Mouse (Mus musculus) megakaryocyte, embryonic 14.5 days (primary cell): Measurements from ENCODE around the gene Adssl1. TPM values are rescaled to one million over a fixed set of nuclear protein-coding genes. Genes with fewer than 3 reads are reported as not detected.

Experiments
- H3K27me3 ChIP-seq: replicated peaks from 2 replicates; pipeline ENCODE3; 2012; ENCODE audit warnings: inconsistent platforms
- H3K36me3 ChIP-seq: replicated peaks from 2 replicates; pipeline ENCODE3; 2012; ENCODE audit warnings: low read length, inconsistent platforms, mixed read lengths
- H3K4me1 ChIP-seq: 2 replicates; pipeline ENCODE4 v1.6.1; 2012; ENCODE audit warnings: inconsistent platforms
- H3K4me3 ChIP-seq: replicated peaks from 2 replicates; pipeline ENCODE3; 2012; ENCODE audit warnings: moderate library complexity, mild to moderate bottlenecking, inconsistent platforms
- H3K9me3 ChIP-seq: 2 replicates; pipeline ENCODE4 v1.6.1; 2012; ENCODE audit warnings: inconsistent platforms
- FLI1 ChIP-seq: IDR thresholded peaks from 2 replicates; pipeline ENCODE4 v1.6.1; 2012; ENCODE audit warnings: low read length, inconsistent platforms, mixed read lengths
- GATA1 ChIP-seq: IDR thresholded peaks from 3 replicates; pipeline ENCODE4 v1.6.1; 2012; ENCODE audit warnings: mixed read lengths, low read length, inconsistent platforms, borderline replicate concordance
- polyA plus RNA-seq: library from polyadenylated mRNA; stranded (reverse); fragments of >175 nt; gene quantifications from 2 replicates; pipeline ENCODE4 v1.2.3, GENCODE M21; 2012; ENCODE audit warnings: low replicate concordance; ENCODE audit not compliant: insufficient read depth

Gene Adssl1
- polyA plus RNA-seq, 1 experiment, result 38.2 TPM

- peaks cover 79% of the 10 kb centered on the region for H3K4me1 ChIP-seq
- no peak for TF ChIP-seq GATA1
- no peak for TF ChIP-seq FLI1
- peak overlapping the region; percentile 96 for H3K4me3 ChIP-seq
Observed at GRCm38 (mm10) chr12:112673576-112674091, 53.8 kb downstream of the Adssl1 start.

GRCm38 (mm10) chr12:112674132-112675011 lies 54.5 kb downstream of the Adssl1 start, which contains the start of gene Akt1:
Gene Akt1 (minus strand): TSS chr12:112674884.
- TF ChIP-seq FLI1 (no peak), GATA1 (no peak)
- peak within 1 kb of the TSS; percentile 96 for H3K4me3 ChIP-seq
- peaks cover 29% of the 10 kb centered on the region for H3K36me3 ChIP-seq
- no peaks in the 10 kb centered on the region for H3K9me3 ChIP-seq
- peaks cover 77% of the 10 kb centered on the region for H3K4me1 ChIP-seq
- peaks cover 28% of the 10 kb centered on the region for H3K27me3 ChIP-seq

More at GRCm38 (mm10) chr12:112673576-112674091, 53.8 kb downstream of the Adssl1 start:
- Histone ChIP-seq H3K36me3 (peaks cover 37% of the 10 kb centered on the region), H3K27me3 (peaks cover 22% of the 10 kb centered on the region), H3K9me3 (no peaks in the 10 kb centered on the region)

- peaks cover 76% of the 10 kb centered on the region for H3K4me1 ChIP-seq
- no peak for TF ChIP-seq GATA1
- TF ChIP-seq FLI1, result no peak
- H3K9me3 ChIP-seq, result no peaks in the 10 kb centered on the region
- peaks cover 19% of the 10 kb centered on the region for H3K36me3 ChIP-seq
- peaks cover 39% of the 10 kb centered on the region for H3K27me3 ChIP-seq
- peak overlapping the region; percentile 96 for H3K4me3 ChIP-seq
Observed at GRCm38 (mm10) chr12:112675245-112676035, 55.6 kb downstream of the Adssl1 start.

- Histone ChIP-seq H3K4me1 (peaks cover 74% of the 10 kb centered on the region), H3K9me3 (no peaks in the 10 kb centered on the region), H3K27me3 (peaks cover 55% of the 10 kb centered on the region), H3K36me3 (peaks cover 2% of the 10 kb centered on the region), H3K4me3 (no peak overlapping the region)
- no peak for TF ChIP-seq FLI1
- TF ChIP-seq GATA1, result no peak
Observed at GRCm38 (mm10) chr12:112677076-112677475, 57.2 kb downstream of the Adssl1 start.

- TF ChIP-seq FLI1, result no peak
- no peaks in the 10 kb centered on the region for H3K36me3 ChIP-seq
- no peaks in the 10 kb centered on the region for H3K9me3 ChIP-seq
- H3K4me3 ChIP-seq, result peak overlapping the region; percentile 96
- peaks cover 70% of the 10 kb centered on the region for H3K4me1 ChIP-seq
- peaks cover 65% of the 10 kb centered on the region for H3K27me3 ChIP-seq
Observed at GRCm38 (mm10) chr12:112677943-112678554, 58.2 kb downstream of the Adssl1 start.

GRCm38 (mm10) chr12:112678555-112679026 lies 58.7 kb downstream of the Adssl1 start, which contains the start of gene Zbtb42:
Gene Zbtb42 (plus strand): TSS chr12:112678828.
- Histone ChIP-seq H3K9me3 (no peaks in the 10 kb centered on the region), H3K4me3 (peak within 1 kb of the TSS; percentile 96), H3K27me3 (peaks cover 71% of the 10 kb centered on the region), H3K36me3 (no peaks in the 10 kb centered on the region), H3K4me1 (peaks cover 71% of the 10 kb centered on the region)
- TF ChIP-seq GATA1 (no peak), FLI1 (no peak)

- H3K9me3 ChIP-seq, result no peaks in the 10 kb centered on the region
- H3K4me1 ChIP-seq, result peaks cover 78% of the 10 kb centered on the region
- TF ChIP-seq GATA1 (no peak), FLI1 (no peak)
- peak overlapping the region; percentile 96 for H3K4me3 ChIP-seq
- H3K27me3 ChIP-seq, result peaks cover 78% of the 10 kb centered on the region
- H3K36me3 ChIP-seq, result no peaks in the 10 kb centered on the region
Observed at GRCm38 (mm10) chr12:112679027-112679996, 59.5 kb downstream of the Adssl1 start.

GRCm38 (mm10) chr12:112683351-112683750 lies 63.5 kb downstream of the Adssl1 start:
- Histone ChIP-seq H3K4me3 (no peak overlapping the region), H3K27me3 (peaks cover 92% of the 10 kb centered on the region), H3K36me3 (no peaks in the 10 kb centered on the region), H3K9me3 (peaks cover 13% of the 10 kb centered on the region), H3K4me1 (peaks cover 62% of the 10 kb centered on the region)
- TF ChIP-seq GATA1, result no peak
- TF ChIP-seq FLI1, result no peak
